Mouse (Mus musculus): ENCODE results near the gene Oaz3.

Gene Oaz3

DNA sequence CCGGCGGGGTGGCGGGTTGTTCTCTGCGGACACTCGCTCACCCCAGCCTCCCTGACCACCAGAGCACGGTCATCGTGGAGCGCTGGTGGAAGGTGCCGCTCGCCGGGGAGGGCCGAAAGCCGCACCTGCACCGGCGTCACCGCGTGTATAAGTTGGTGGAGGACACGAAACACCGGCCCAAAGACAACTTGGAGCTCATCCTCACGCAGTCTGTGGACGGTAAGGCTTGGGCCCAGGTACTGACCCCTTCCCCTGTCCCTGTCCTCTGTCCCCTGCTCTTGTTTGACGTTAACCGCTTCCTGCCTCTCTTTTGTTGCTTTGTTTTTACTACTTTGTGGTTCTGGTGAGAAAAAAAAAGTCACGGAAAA is at the start of gene Oaz3:
TSS of gene Oaz3 (minus strand) at position 319 of the 368 bp plus-strand sequence.
- ChIA-PET CTCF (interaction anchor here in 3 of 4 experiments (0.6 to 2.1 kb wide), 7 partner anchors 12 to 464 kb away, joined by 3 to 11 read pairs (median 6); partner anchors contain the start of gene Tdrkh (in 1 of the 3)), POLR2A (interaction anchor here (0.6 to 4.8 kb wide), 26 partner anchors 11 to 1069 kb away, joined by 3 to 42 read pairs (median 4); partner anchors contain the start of genes Tdrkh (in 1 of the 4) and Tuft1 (in 1 of the 4))

DNA sequence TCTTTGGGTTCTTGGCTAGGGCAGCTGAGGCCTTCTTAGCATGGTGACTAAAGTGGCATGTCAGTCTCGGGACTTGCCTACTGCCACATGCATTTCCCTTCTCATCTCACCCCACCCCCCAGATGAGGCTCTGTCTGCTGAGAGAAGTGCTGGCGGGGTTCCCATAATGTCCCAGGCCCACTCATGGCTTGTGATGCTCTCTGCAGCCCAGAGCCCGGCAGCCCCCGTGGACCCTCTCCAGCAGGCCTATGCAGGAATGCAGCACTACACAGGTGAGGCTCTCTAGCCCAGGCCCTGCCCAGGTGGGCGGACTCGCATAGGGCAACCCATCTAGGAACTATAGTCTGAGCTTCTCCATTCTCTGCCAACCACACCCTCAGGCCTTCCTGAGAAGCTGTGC is 43.9 kb upstream of the Oaz3 start:
- ChIA-PET POLR2A (interaction anchor here (0.6 to 1.6 kb wide), 7 partner anchors 8 to 92 kb away, joined by 3 to 12 read pairs (median 3); no protein-coding TSS in a partner anchor), CTCF (interaction anchor here in 3 of 4 experiments (0.6 to 1.6 kb wide), 3 partner anchors 15 to 290 kb away, joined by 3 to 6 read pairs (median 3); no protein-coding TSS in a partner anchor)

DNA sequence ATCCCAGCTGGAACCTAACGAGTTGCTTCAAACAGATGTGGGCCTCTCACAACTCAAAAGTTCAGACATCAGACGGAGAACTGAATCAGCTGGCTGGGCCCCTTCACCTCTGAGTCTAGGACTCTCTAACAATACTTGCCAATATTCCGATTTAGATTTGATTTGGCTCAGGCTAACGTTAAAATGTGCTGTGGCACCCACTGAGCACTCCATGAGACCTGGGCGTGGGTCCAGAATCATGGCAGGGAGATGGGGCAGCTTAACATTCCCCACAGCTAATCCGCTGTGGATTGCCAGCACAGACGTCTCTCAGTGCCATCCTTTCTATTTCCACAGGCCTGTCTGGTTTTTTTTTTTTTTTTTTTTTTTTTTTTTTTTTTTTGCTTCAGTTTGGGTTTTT is 42.2 kb upstream of the Oaz3 start:
- POLR2A ChIA-PET, result interaction anchor here in 2 of 4 experiments (0.6 to 2.0 kb wide), 8 partner anchors 9 to 419 kb away, joined by 3 to 9 read pairs (median 3); partner anchors contain the start of gene Tdrkh (in 1 of the 2)
- CTCF ChIA-PET, result no interaction called here

DNA sequence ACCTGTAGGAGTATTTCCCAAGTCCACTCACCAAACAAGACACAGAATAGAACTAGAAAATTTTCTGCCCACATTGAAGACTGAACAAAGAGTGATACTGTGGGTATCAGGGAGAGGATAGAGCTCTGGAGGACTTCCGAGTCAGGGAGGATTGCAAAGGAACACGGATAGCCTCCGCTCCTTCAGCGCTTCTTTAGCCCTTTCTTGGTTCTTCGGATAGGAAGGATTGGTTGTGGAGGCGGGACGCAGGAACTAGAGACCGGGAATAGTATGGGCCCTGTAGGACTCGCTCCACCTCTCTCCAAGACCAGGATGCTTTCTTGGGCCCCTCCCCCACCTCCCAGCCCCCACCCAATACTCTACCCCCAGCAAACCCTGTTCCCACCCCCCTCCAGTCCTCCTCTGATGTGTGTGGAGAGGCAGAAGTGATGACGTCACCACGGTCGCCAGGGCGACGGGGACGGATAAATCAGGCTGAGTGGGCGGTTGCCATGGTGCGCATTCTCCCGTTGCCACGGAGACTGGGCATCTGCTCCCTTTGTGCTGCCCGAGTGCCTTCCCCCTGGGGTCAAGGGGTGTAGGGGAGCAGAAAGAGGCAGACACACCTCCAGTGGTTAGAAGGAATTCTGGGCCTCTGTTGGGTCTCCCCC is 40.2 kb upstream of the Oaz3 start:
- POLR2A ChIA-PET, result interaction anchor here in 2 of 4 experiments (0.6 to 2.5 kb wide), 5 partner anchors 9 to 112 kb away, joined by 3 to 12 read pairs (median 3); partner anchors contain the start of genes Mrpl9 (in 1 of the 2) and Oaz3 (in 1 of the 2)
- CTCF ChIA-PET, result no interaction called here

DNA sequence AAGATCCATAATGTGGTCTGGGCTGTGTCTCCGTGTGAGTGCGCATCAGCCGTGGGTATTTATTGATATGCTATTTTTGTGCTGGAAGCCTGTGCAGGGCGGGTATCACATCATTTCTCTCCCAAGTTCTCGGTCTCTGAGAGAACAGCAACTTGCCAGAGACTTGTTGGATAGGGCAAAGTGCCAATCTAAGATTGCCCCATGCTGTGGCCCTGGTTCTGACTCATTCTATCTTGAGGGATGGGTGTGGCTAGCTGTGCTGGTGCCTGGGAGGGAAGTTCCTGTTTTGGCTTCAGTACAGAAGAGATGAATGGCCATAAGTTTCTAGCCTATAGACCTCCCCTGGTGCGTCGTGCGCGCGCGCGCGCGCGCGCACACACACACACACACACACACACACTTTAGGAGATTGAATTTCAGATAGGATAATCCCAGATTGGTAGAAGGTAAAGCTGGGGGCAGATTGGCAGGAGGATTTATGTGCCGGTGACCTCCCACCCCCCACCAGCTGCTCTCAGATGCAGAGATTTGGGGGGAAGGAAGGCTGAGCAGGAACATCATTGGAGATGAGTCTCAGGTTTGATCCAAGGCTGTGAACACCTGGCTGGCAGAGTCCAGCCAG is 39.2 kb upstream of the Oaz3 start:
- POLR2A ChIA-PET, result interaction anchor here in 2 of 4 experiments (0.6 to 2.5 kb wide), 5 partner anchors 10 to 111 kb away, joined by 3 to 12 read pairs (median 3); no protein-coding TSS in a partner anchor
- CTCF ChIA-PET, result interaction anchor here in 1 of 4 experiments (0.6 kb wide), 1 partner anchor 1383 kb away, joined by 3 read pairs; no protein-coding TSS in a partner anchor

DNA sequence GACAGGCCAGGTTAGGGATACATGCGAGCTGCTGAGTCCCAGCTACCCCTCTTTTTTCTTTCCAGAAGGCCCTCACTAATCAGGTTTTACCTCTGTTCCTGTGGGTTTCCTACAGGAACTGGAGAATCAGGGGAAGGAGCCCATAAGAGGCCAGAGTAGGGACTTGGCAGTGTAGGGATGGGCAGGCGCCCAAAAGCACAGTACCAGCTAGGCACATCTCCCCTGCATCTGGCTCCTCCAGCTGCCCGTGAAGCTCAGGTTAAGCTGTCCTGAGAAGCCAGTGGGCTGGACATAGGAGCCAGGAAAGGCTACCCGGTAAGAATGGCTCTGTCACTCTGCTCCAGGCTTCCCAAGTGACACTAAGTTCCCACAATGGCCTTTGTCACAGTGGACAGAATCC is 37.7 kb upstream of the Oaz3 start:
- ChIA-PET CTCF (interaction anchor here in 1 of 4 experiments (1.3 kb wide), 1 partner anchor 25 kb away, joined by 4 read pairs; no protein-coding TSS in a partner anchor), POLR2A (interaction anchor here in 1 of 4 experiments (1.2 to 2.6 kb wide), 4 partner anchors 9 to 17 kb away, joined by 3 to 15 read pairs (median 5); no protein-coding TSS in a partner anchor)

DNA sequence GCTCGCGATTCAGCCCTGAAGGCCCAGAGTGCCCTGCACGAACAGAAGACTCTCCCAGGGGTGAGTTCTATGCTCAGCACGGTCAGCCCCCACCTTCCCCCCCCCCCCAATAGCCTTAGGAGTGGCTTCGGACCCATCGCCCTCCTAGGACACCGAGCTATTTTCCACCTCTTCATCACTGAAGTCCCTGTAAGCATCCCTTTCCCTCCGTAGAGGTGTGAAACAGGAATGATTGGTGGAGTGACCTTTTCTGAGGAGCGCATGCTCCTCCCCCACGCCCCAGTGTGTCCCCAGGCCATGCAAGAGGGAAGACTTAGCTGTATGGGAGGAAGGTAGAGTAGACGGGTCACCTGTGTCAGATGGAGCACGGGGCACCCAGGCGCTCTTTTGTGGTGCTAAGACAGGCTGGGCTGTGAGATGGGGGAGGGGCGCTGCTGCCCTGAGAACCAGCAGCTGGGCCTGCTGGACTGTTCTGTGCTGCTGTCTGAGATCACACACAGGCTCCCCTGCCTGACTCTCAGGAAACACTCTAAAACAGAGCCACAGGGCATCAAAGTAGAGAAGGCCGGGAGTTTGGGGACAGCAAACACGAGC is 36.7 kb upstream of the Oaz3 start, which contains the start of gene Riiad1:
TSS of gene Riiad1 (minus strand) at position 51 of the 594 bp plus-strand sequence.
- ChIA-PET POLR2A (interaction anchor here in 3 of 4 experiments (1.2 to 2.6 kb wide), 9 partner anchors 8 to 24 kb away, joined by 3 to 15 read pairs (median 5); no protein-coding TSS in a partner anchor), CTCF (interaction anchor here in 2 of 4 experiments (0.6 to 1.3 kb wide), 4 partner anchors 22 to 422 kb away, joined by 3 to 5 read pairs (median 4); no protein-coding TSS in a partner anchor)

DNA sequence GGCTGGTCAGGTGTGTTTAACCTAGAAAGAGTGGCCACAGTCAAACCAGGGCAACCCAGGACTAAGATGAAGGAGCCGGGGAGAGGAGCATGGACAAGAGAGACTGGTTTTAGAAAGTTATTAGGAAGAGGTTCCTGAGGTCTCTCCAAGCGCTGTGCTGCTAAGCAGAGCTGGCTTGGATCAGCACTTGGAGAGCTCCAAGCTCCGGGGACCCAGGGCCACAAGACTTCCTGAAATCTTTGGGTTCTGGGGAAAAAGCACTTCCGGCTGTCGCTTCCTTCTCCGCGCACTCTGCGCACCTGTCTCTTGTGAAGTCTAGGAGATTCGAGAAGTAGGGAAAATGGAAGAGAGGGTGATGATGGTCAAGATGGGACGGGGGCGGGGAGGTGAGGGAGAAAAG is 35.8 kb upstream of the Oaz3 start:
- CTCF ChIA-PET, result interaction anchor here in 2 of 4 experiments (0.6 to 1.0 kb wide), 6 partner anchors 23 to 423 kb away, joined by 3 to 8 read pairs (median 4); no protein-coding TSS in a partner anchor

DNA sequence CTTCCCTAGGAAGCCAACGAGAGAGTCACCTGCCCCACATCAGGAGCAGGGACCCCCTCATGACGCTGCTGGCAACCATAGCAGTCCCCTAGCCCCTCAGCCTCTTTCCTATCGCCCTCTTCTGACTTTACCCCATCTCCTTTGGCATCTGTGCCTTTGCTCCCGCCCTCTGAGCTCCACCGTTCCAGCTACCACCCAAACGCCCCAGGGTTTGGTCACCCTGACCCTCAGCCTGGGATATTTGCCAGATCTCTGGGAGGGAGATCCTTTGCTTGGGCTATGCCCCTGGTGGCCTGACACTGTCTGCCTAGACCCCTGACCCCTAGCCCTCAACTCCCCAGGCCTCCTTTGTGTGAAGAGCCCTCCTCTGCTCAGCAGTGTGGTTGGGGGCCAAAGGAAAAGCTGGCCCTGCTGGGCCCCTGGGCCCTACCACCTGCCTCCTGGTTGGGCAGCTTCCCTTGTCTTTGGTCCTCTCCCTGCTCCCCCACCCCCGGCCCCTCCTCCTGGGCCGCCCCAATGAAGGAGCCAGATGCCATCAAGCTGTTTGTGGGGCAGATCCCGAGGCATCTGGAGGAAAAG is 35.0 kb upstream of the Oaz3 start:
- ChIA-PET POLR2A (interaction anchor here in 3 of 4 experiments (0.6 to 3.2 kb wide), 10 partner anchors 10 to 1350 kb away, joined by 3 to 15 read pairs (median 5); no protein-coding TSS in a partner anchor), CTCF (interaction anchor here in 2 of 4 experiments (0.6 to 0.9 kb wide), 2 partner anchors 85 to 112 kb away, joined by 4 to 8 read pairs; no protein-coding TSS in a partner anchor)

More for the DNA sequence above, 35.8 kb upstream of the Oaz3 start:
- POLR2A ChIA-PET, result interaction anchor here in 3 of 4 experiments (0.6 to 2.6 kb wide), 16 partner anchors 8 to 1349 kb away, joined by 3 to 15 read pairs (median 4); no protein-coding TSS in a partner anchor

DNA sequence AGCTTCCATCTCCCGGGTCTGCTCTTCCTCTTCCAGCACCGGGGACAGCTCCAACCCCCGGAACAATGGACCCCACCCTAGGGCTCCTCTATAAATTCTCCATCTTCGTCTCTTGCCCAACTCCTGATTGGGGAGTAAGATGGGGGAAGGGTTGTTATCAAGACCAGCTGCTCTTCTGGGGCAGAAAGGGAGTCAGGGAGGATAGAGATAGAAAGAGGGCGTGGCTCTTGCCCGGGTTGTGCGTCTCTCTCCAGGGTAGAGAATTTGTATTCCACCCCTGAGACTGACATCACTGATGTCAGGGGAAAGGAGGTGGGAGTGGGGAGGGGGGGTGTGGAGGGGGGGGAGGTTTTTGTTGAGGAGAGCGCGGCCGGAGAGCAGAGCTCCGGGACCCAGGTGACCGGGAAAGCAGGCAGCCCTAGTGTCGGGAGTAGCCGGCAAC is 34.3 kb upstream of the Oaz3 start, which contains the start of gene Celf3:
TSS of gene Celf3 (plus strand) at position 315 of the 442 bp plus-strand sequence.
- ChIA-PET CTCF (interaction anchor here in 2 of 4 experiments (0.6 to 1.3 kb wide), 2 partner anchors 111 to 424 kb away, joined by 4 to 7 read pairs; no protein-coding TSS in a partner anchor), POLR2A (interaction anchor here in 3 of 4 experiments (0.6 to 3.2 kb wide), 12 partner anchors 8 to 1498 kb away, joined by 3 to 10 read pairs (median 4); partner anchors contain the start of gene Them4 (in 1 of the 3))

DNA sequence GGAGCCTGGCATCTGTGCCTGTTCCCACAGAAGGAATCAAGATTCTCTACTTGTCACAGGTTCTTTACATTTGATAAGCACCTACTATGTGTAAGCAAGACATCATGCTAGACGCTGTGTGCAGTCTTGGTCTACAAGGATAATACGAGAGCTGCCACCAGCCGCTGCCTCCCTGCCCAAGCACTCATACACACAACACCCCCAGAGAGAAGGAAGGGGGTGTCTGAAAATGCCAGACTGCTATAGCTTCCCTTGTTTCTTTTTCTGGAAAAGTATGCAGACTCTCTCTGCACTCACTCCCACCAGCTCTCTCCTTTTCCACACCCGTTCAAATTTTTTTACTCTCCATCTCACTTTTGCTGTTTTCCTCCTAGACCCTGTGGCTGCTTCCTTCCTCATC is 33.7 kb upstream of the Oaz3 start:
- ChIA-PET CTCF (interaction anchor here in 1 of 4 experiments (1.3 kb wide), 1 partner anchor 111 kb away, joined by 4 read pairs; no protein-coding TSS in a partner anchor), POLR2A (interaction anchor here in 3 of 4 experiments (0.7 to 3.2 kb wide), 10 partner anchors 9 to 1414 kb away, joined by 3 to 10 read pairs (median 5); partner anchors contain the start of gene Them4 (in 1 of the 3))

DNA sequence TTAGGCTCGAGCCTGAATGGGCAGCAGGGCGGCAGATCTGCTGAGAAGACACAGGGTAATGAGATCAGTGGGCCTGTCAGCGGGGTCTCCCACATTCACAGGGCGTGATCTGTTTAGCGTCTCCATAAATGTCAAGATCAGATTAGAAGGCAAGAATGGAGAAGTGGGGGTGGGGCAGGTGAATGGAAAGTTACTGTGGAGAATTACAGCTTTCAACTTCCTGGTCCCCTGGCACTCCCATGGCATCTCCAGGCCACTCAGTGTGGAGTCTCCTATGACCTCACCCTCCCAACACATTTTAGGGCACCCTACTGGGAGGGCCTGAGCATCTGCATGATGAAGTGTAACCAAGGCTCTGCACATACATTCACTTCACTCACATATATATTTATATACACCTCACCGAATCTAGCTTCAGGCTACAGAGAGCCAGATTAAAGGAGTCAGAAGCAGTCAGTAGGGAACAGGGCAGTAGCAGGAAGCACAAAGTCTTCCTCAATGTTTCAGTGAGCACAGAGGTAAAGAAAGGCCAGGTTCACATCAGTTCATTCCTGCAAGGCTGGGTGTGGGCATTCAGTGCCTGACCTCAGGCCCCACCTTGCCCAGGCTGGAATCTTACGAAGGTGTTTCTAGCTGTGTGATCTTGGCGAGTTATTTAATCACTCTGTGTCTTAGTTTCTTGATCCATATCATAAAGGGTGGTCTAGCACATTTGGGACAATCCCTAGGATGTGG is 32.8 kb upstream of the Oaz3 start:
- ChIA-PET POLR2A (interaction anchor here in 2 of 4 experiments (0.6 to 3.2 kb wide), 5 partner anchors 8 to 1415 kb away, joined by 4 to 10 read pairs (median 7); no protein-coding TSS in a partner anchor), CTCF (interaction anchor here in 2 of 4 experiments (0.6 to 1.3 kb wide), 2 partner anchors 18 to 110 kb away, joined by 4 to 5 read pairs; no protein-coding TSS in a partner anchor)

DNA sequence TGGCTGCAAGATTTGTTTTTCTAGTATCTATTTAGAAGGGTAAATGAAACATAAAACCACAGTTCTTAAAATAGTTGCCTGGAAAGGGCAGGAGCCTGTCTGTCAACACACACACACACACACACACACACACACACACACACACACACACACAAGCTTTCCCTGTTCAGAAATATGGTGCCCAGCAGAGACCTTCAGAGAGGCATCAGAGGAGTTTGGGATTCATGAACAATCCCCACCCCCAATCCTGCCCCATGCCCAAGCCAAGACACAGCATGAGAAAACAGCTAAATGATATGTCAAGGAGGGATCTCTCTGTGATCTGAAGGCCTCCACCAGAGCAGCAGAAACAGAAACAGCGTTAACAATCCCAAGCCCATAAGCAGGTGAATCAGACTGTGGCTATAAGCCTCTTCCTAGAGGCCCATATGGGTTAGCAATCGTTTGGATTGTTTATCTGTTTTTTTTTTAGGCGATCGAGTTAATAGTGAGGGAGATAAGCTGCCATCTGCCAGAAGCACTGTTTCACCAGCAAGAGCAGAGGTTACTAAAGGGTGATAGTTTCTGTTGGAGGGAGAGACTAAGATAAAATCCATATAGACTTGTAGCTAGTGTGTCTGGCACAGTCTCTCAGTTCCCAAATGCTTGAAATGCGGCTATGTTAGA is 30.0 kb upstream of the Oaz3 start:
- POLR2A ChIA-PET, result interaction anchor here in 3 of 4 experiments (0.9 to 3.0 kb wide), 6 partner anchors 10 to 112 kb away, joined by 3 to 12 read pairs (median 4); partner anchors contain the start of gene C2cd4d (in 1 of the 3)
- CTCF ChIA-PET, result interaction anchor here in 2 of 4 experiments (0.8 to 2.4 kb wide), 4 partner anchors 17 to 107 kb away, joined by 3 to 11 read pairs (median 4); no protein-coding TSS in a partner anchor

DNA sequence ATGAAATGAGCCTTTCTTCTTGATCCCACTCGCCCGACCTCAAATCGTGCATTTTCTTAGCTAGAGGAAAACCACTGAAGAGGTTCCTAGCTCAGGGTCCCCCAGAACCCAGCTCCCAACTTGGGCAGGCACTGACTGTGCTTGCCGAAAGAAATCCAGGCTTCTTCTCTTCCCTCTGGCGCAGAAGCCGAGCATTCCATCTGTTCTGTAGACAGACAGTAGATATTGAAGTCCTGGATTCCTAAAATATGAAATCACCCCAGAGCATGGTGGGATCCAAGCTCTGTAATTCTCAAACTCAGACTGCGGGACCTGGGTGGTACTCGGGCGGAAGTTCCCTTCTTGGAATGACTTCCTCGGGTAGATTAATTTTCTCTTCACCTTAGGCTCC is 29.4 kb upstream of the Oaz3 start:
- CTCF ChIA-PET, result interaction anchor here in 3 of 4 experiments (0.7 to 2.4 kb wide), 7 partner anchors 16 to 107 kb away, joined by 3 to 11 read pairs (median 7); no protein-coding TSS in a partner anchor
- POLR2A ChIA-PET, result interaction anchor here in 3 of 4 experiments (0.6 to 3.0 kb wide), 15 partner anchors 8 to 543 kb away, joined by 3 to 12 read pairs (median 4); partner anchors contain the start of gene C2cd4d (in 1 of the 3)

DNA sequence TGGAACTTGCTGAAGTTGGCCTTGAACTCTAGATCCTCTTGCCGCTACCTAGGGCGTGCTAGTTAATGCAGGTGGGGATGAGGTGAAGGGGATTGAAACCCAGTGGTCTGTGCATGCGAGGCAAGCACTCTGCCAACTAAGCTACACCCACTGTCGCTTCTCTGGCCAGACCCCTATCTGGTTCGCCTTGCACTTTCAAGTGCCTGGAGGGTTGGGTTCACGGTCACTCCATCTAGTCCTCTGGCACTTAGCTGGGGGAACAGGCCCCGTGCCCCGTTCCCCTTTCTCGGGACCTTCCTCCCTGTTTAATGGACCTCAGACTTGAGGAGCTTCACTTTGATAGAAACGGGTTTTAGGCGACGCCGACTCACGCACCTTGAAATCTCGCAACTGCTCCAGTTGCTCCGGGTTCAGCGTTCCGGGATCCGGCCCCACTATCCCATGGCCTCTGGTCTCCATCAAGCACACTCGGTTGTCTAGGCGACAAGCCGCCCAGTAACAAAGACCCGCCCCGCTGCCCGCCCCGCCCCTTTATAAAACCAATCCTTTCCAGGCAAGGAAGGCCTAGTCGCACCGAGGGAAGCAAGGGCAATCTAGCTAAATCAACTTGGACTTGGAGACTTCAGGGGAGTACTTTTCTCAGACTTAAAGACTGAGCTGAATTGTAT is 28.9 kb upstream of the Oaz3 start:
- CTCF ChIA-PET, result interaction anchor here in 3 of 4 experiments (0.7 to 2.4 kb wide), 7 partner anchors 16 to 106 kb away, joined by 3 to 11 read pairs (median 7); no protein-coding TSS in a partner anchor
- POLR2A ChIA-PET, result interaction anchor here in 3 of 4 experiments (0.6 to 3.0 kb wide), 17 partner anchors 9 to 544 kb away, joined by 3 to 12 read pairs (median 3); partner anchors contain the start of gene C2cd4d (in 1 of the 3)
